Mouse (Mus musculus): ENCODE measurements around the gene Sh2d6. TPM values are rescaled to one million over a fixed set of nuclear protein-coding genes. Genes with fewer than 3 reads are reported as not detected.

The Sh2d6 gene
- polyA plus RNA-seq, 1 experiment = 6.5 TPM

GRCm38 (mm10) chr6:72475221-72475985 lies 46.1 kb downstream of the Sh2d6 start:
- WGBS = 92% methylated on average over 4 of the region's 4 CpGs
- DNase-seq = no peak
- H3K4me3 ChIP-seq (ENCODE audit: control insufficient read depth, insufficient read depth, low read length) = no peak overlapping the region
- TF ChIP-seq POLR2A (IDR thresholded peaks at IDR 0.05; ENCODE audit: control insufficient read depth, extremely low read depth, insufficient read depth, low read length, poor library complexity) (no peak), CTCF (IDR thresholded peaks at IDR 0.05; ENCODE audit: borderline replicate concordance, control insufficient read depth, extremely low read depth, insufficient read depth, low read length, poor library complexity) (no peak)
- H3K36me3 ChIP-seq (ENCODE audit: control insufficient read depth, insufficient read depth, low read length) = no peaks in the 10 kb centered on the region
- no peak overlapping the region for H3K27ac ChIP-seq (ENCODE audit: control insufficient read depth, insufficient read depth, low read length)
- no peaks in the 10 kb centered on the region for H3K27me3 ChIP-seq (ENCODE audit: control insufficient read depth, insufficient read depth, low read length)
- peaks cover 9% of the 10 kb centered on the region for H3K4me1 ChIP-seq (replicated peaks; ENCODE audit: control insufficient read depth, insufficient read depth, low read length)

GRCm38 (mm10) chr6:72473264-72474041 lies 48.1 kb downstream of the Sh2d6 start:
- Histone ChIP-seq H3K27me3 (ENCODE audit: control insufficient read depth, insufficient read depth, low read length) (no peaks in the 10 kb centered on the region), H3K4me3 (ENCODE audit: control insufficient read depth, insufficient read depth, low read length) (no peak overlapping the region), H3K27ac (ENCODE audit: control insufficient read depth, insufficient read depth, low read length) (no peak overlapping the region), H3K4me1 (replicated peaks; ENCODE audit: control insufficient read depth, insufficient read depth, low read length) (peaks cover 9% of the 10 kb centered on the region), H3K36me3 (ENCODE audit: control insufficient read depth, insufficient read depth, low read length) (no peaks in the 10 kb centered on the region)
- TF ChIP-seq POLR2A (IDR thresholded peaks at IDR 0.05; ENCODE audit: control insufficient read depth, extremely low read depth, insufficient read depth, low read length, poor library complexity) = no peak
- no peak for TF ChIP-seq CTCF (IDR thresholded peaks at IDR 0.05; ENCODE audit: borderline replicate concordance, control insufficient read depth, extremely low read depth, insufficient read depth, low read length, poor library complexity)
- 54% methylated on average over 14 of the region's 14 CpGs for WGBS
- DNase-seq = peak; percentile 31

GRCm38 (mm10) chr6:72466171-72466570 lies 55.3 kb downstream of the Sh2d6 start:
- Histone ChIP-seq H3K27ac (ENCODE audit: control insufficient read depth, insufficient read depth, low read length) (no peak overlapping the region), H3K4me3 (ENCODE audit: control insufficient read depth, insufficient read depth, low read length) (no peak overlapping the region)

DNA sequence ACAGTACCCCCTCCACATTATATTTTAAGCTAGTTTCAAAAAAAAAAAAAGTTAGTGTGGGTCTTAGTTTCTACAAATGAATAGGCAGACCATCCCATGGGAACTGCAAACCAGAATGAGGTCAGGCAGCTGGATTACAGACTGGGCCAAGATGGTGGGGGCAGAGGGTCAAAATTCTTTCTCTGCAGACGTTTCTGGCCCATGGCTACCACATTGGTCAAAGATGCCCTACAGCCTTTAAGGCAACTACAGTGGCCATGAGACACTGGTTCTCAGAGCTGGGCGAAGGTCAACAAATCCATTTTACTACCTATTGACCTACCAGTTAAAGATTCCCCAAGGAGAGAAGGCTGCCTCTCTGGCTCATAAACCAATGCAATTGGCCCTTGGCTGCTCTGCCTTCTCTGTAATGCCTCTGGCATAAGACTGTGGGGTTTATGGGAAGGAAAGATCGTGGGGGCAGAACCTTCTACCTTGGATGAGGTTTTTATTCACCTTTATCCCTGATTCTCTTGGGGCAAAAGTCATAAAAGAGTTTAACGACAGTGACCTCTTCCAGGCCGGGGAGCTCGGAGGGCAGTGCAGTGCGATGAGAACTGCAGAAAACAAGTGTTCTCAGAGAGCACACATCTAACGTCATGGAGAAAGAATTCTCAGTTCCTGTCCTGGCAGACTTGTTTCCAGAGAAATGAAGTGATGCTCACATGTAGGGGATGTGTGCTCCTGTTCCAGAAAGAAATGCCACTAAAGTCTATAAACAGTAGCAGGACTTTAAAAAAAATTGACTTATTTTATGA lies 55.9 kb downstream of the Sh2d6 start:
- TF ChIP-seq POLR2A (IDR thresholded peaks at IDR 0.05; ENCODE audit: control insufficient read depth, extremely low read depth, insufficient read depth, low read length, poor library complexity) (no peak), CTCF (IDR thresholded peaks at IDR 0.05; ENCODE audit: borderline replicate concordance, control insufficient read depth, extremely low read depth, insufficient read depth, low read length, poor library complexity) (no peak)
- WGBS = 92% methylated on average over 8 of the region's 8 CpGs
- Histone ChIP-seq H3K27me3 (ENCODE audit: control insufficient read depth, insufficient read depth, low read length) (no peaks in the 10 kb centered on the region), H3K36me3 (ENCODE audit: control insufficient read depth, insufficient read depth, low read length) (no peaks in the 10 kb centered on the region), H3K4me3 (ENCODE audit: control insufficient read depth, insufficient read depth, low read length) (no peak overlapping the region), H3K27ac (ENCODE audit: control insufficient read depth, insufficient read depth, low read length) (no peak overlapping the region), H3K4me1 (replicated peaks; ENCODE audit: control insufficient read depth, insufficient read depth, low read length) (no peaks in the 10 kb centered on the region)
- no peak for DNase-seq

More at GRCm38 (mm10) chr6:72466171-72466570, 55.3 kb downstream of the Sh2d6 start:
- no peaks in the 10 kb centered on the region for H3K36me3 ChIP-seq (ENCODE audit: control insufficient read depth, insufficient read depth, low read length)
- over 99% methylated on average over 4 of the region's 4 CpGs for WGBS
- DNase-seq = no peak
- H3K27me3 ChIP-seq (ENCODE audit: control insufficient read depth, insufficient read depth, low read length) = no peaks in the 10 kb centered on the region
- H3K4me1 ChIP-seq (replicated peaks; ENCODE audit: control insufficient read depth, insufficient read depth, low read length) = no peaks in the 10 kb centered on the region
- TF ChIP-seq CTCF (IDR thresholded peaks at IDR 0.05; ENCODE audit: borderline replicate concordance, control insufficient read depth, extremely low read depth, insufficient read depth, low read length, poor library complexity) (no peak), POLR2A (IDR thresholded peaks at IDR 0.05; ENCODE audit: control insufficient read depth, extremely low read depth, insufficient read depth, low read length, poor library complexity) (no peak)

Other genes starting within 250 kb of the Sh2d6 start
- 2.5 and 6.6 TPM in 2 replicates for gene Sftpb, start 217.1 kb downstream of the Sh2d6 start, polyA plus RNA-seq (2012; rRNA removed)
- gene Usp39, start 176.5 kb downstream of the Sh2d6 start, polyA plus RNA-seq (2012; rRNA removed) = 35.6 and 40.3 TPM in 2 replicates
- 42.2 and 42.3 TPM in 2 replicates for gene 0610030E20Rik, start 174.4 kb downstream of the Sh2d6 start, polyA plus RNA-seq (2012; rRNA removed)
- 14.4 and 19.4 TPM in 2 replicates for gene Tmem150a, start 166.3 kb downstream of the Sh2d6 start, polyA plus RNA-seq (2012; rRNA removed)
- gene Rnf181, start 154.8 kb downstream of the Sh2d6 start, polyA plus RNA-seq (2012; rRNA removed) = 90.7 and 98.9 TPM in 2 replicates
- 18.2 and 24.0 TPM in 2 replicates for gene Vamp5, start 141.2 kb downstream of the Sh2d6 start, polyA plus RNA-seq (2012; rRNA removed)
- gene Vamp8, start 131.0 kb downstream of the Sh2d6 start, polyA plus RNA-seq (2012; rRNA removed) = 104 and 149 TPM in 2 replicates
- 14.0 and 15.3 TPM in 2 replicates for gene Ggcx, start 107.4 kb downstream of the Sh2d6 start, polyA plus RNA-seq (2012; rRNA removed)
- gene Mat2a, start 82.1 kb downstream of the Sh2d6 start, polyA plus RNA-seq (2012; rRNA removed) = 140 and 162 TPM in 2 replicates
- gene Capg, start 22.7 kb upstream of the Sh2d6 start, polyA plus RNA-seq (2012; rRNA removed) = 49.1 and 50.6 TPM in 2 replicates
- gene Elmod3, start 76.7 kb upstream of the Sh2d6 start, polyA plus RNA-seq (2012; rRNA removed) = 22.9 and 23.4 TPM in 2 replicates
- gene Retsat, start 76.8 kb upstream of the Sh2d6 start, polyA plus RNA-seq (2012; rRNA removed) = 16.5 and 17.1 TPM in 2 replicates
- gene Tgoln1, start 95.3 kb upstream of the Sh2d6 start, polyA plus RNA-seq (2012; rRNA removed) = 33.2 and 37.9 TPM in 2 replicates

Measured in thymus, adult 2 months (tissue).